Mouse (Mus musculus) heart, adult 11 months (tissue): ENCODE results near the gene Gm5269.

Source experiments
- DNase-seq: peaks from one replicate; pipeline ENCODE4 v3.0.0; 2022

The Gm5269 gene

GRCm38 (mm10) chr1:45890173-45890572 lies at the start of gene Gm5269:
Gene Gm5269, minus strand, starts transcription at chr1:45890273.
- no peak for DNase-seq

GRCm38 (mm10) chr1:45931127-45931526 lies 41.1 kb upstream of the Gm5269 start:
- DNase-seq = no peak

- DNase-seq = peak; percentile 29
These were observed 36.8 kb upstream of the Gm5269 start for GRCm38 (mm10) chr1:45926911-45927310.

- no peak for DNase-seq
These were observed 36.3 kb upstream of the Gm5269 start, which contains the start of gene Slc40a1 for GRCm38 (mm10) chr1:45926393-45926763. Gene Slc40a1, minus strand, starts transcription at chr1:45926523.

GRCm38 (mm10) chr1:45925500-45926392 lies 35.7 kb upstream of the Gm5269 start:
- peak; percentile 98 for DNase-seq

GRCm38 (mm10) chr1:45925131-45925499 lies 35.0 kb upstream of the Gm5269 start:
- no peak for DNase-seq

GRCm38 (mm10) chr1:45924516-45924915 lies 34.4 kb upstream of the Gm5269 start:
- no peak for DNase-seq

- DNase-seq = no peak
These were observed 33.2 kb upstream of the Gm5269 start for GRCm38 (mm10) chr1:45923306-45923705.

- peak; percentile 78 for DNase-seq
These were observed 30.6 kb upstream of the Gm5269 start for GRCm38 (mm10) chr1:45920703-45921102.

- DNase-seq = no peak
These were observed 29.7 kb upstream of the Gm5269 start for GRCm38 (mm10) chr1:45919752-45920151.

GRCm38 (mm10) chr1:45917136-45917803 lies 27.2 kb upstream of the Gm5269 start:
- no peak for DNase-seq

- no peak for DNase-seq
These were observed 26.1 kb upstream of the Gm5269 start for GRCm38 (mm10) chr1:45916174-45916573.

GRCm38 (mm10) chr1:45914236-45914635 lies 24.2 kb upstream of the Gm5269 start:
- DNase-seq = no peak

GRCm38 (mm10) chr1:45905107-45905821 lies 15.2 kb upstream of the Gm5269 start:
- peak; percentile 96 for DNase-seq

- DNase-seq = no peak
These were observed 14.1 kb upstream of the Gm5269 start for GRCm38 (mm10) chr1:45904161-45904560.

GRCm38 (mm10) chr1:45898044-45898443 lies 8.0 kb upstream of the Gm5269 start:
- no peak for DNase-seq

- DNase-seq = peak; percentile 87
These were observed 4.3 kb upstream of the Gm5269 start for GRCm38 (mm10) chr1:45894168-45894912.

- DNase-seq = no peak
These were observed 1.9 kb upstream of the Gm5269 start for GRCm38 (mm10) chr1:45891986-45892385.

GRCm38 (mm10) chr1:45886800-45887199 lies 3.3 kb downstream of the Gm5269 start:
- DNase-seq = no peak

- DNase-seq = no peak
These were observed 6.7 kb downstream of the Gm5269 start for GRCm38 (mm10) chr1:45883378-45883777.

- no peak for DNase-seq
These were observed 8.0 kb downstream of the Gm5269 start for GRCm38 (mm10) chr1:45882076-45882475.

GRCm38 (mm10) chr1:45881228-45881832 lies 8.7 kb downstream of the Gm5269 start:
- DNase-seq = no peak
